Comparison of ENCODE assay signal across 9 mouse cellular contexts in the genomic region with DNA sequence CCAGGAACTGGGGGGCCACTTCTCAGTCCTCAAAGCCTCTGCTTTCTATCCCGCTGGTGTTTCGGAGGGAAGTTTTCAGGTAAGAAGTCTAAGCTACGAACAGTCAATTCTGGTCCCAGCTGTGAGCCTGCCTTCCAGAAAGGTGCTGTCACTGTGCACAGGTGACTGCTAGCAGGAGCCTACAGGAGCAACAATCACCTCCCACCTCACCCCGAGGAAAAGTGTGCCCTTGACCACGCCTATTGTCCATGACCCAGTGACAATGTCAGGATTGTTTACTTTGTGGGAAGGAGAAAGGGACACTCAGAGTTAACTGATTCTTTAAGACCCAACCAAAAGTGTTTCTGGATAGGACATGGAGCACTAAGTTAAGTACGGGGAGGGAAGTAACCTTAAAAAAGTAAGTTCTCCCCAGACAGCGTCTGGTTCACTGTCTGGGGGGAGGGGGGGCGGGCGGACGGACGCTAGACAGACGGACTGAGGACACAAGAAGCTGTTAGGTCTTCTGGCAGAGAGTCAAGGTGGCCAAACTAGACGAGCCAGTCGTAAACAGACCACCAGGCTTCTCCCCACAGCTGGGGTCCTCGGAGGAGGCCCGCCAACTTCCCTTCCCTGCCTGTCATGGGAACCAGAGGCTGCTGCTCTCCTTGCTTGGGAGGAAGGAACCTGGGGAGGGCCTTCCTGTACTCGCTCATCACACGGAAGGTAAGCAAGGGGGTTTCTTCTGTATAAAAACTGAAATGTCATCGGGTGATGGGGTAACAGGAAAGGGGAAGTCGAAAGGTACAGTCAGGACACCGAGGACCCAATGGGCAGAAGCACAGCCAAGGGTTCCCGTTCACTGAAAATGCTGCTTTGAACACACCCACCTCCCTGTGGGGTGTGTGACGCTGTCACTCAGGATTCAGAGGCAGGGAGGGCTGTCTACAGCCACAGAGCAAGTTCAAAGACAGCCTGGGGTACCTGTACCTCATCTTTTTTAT. TPM values are rescaled to one million over a fixed set of nuclear protein-coding genes. Genes with fewer than 3 reads are reported as not detected.
DNase-seq lines count a peak whose midpoint lies in the region; ATAC-seq and TF ChIP-seq lines count a peak whose summit lies in the region.
"Had no signal": no experiment of that assay in that cellular context is flagged by ENCODE, and none has a peak within 500 bp of the region (broad histone marks: within the 10 kb centered on the region; RNA-seq: fewer than 3 reads in every experiment).

No protein-coding gene starts in this region.

- no peak overlapping the region for H3K9ac ChIP-seq in midbrain, embryonic 11.5 days (ENCODE audit: low read length)
- H3K9ac ChIP-seq in midbrain, embryonic 14.5 days (replicated peaks; ENCODE audit: low read length), result no peak overlapping the region
- peak overlapping the region; percentile 40; the same call in 1 of the 2 replicates for H3K9ac ChIP-seq in ES-Bruce4 (ENCODE audit: low read depth, poor library complexity, severe bottlenecking)

- intact Hi-C loops in heart, postnatal 36 days (cut with DNase I), result no loop called here

- H3K27ac ChIP-seq in midbrain, embryonic 11.5 days (ENCODE audit: low read depth, low read length), result no peak overlapping the region
- no peak overlapping the region for H3K27ac ChIP-seq in midbrain, embryonic 14.5 days (replicated peaks; ENCODE audit: low read depth, low read length)
- H3K27ac ChIP-seq in ES-Bruce4 (ENCODE audit: insufficient read depth, low read length), result peak overlapping the region; percentile 71

- H3K36me3 ChIP-seq in midbrain, embryonic 11.5 days (ENCODE audit: control insufficient read depth, insufficient read depth, low read length), result peaks cover 15% of the 10 kb centered on the region; the same call in 1 of the 2 replicates
- H3K36me3 ChIP-seq in midbrain, embryonic 14.5 days (ENCODE audit: control insufficient read depth, insufficient read depth, low read length), result peaks cover 54% of the 10 kb centered on the region
- peaks cover 5% of the 10 kb centered on the region; the same call in 1 of the 2 replicates for H3K36me3 ChIP-seq in ES-Bruce4 (ENCODE audit: control insufficient read depth, insufficient read depth, low read length, poor library complexity, severe bottlenecking)

- ATAC-seq in midbrain, embryonic 11.5 days (ENCODE audit: low FRiP score), result no peak
- no peak for ATAC-seq in midbrain, embryonic 14.5 days (ENCODE audit: low FRiP score, low TSS enrichment)
- ATAC-seq in common myeloid progenitor, adult 5-6 weeks (replicated peaks; ENCODE audit: low read depth, poor library complexity, severe bottlenecking), result peak; percentile 61
- ATAC-seq: intestine, embryonic 16.5 days had no signal

- no peak overlapping the region for H3K4me3 ChIP-seq in midbrain, embryonic 11.5 days (ENCODE audit: low read depth, low read length)
- H3K4me3 ChIP-seq in midbrain, embryonic 14.5 days (replicated peaks; ENCODE audit: low read depth, low read length), result no peak overlapping the region
- H3K4me3 ChIP-seq in ES-Bruce4 (ENCODE audit: low read depth, low read length), result peak overlapping the region; percentile 2; the same call in 1 of the 2 replicates
- H3K4me3 ChIP-seq: erythroblast, embryonic 14.5 days had no signal

- no peak for TF ChIP-seq POLR2A in ES-Bruce4 (IDR thresholded peaks at IDR 0.05; ENCODE audit: insufficient read depth, low read length)

- peak; percentile 75 for DNase-seq in midbrain, embryonic 11.5 days (ENCODE audit: low spot score, missing footprints)
- no peak for DNase-seq in midbrain, embryonic 14.5 days
- peak; percentile 72 to 77 for DNase-seq in natural killer cell, adult 2 months (ENCODE audit: low spot score in 2 of 2)
- DNase-seq in heart, postnatal 36 days, result no peak
- DNase-seq in frontal cortex, adult 2 months (ENCODE audit: extremely low spot score in 1 of 2, low spot score in 1 of 2), result no peak

- TF ChIP-seq EP300 in ES-Bruce4 (IDR thresholded peaks at IDR 0.05; ENCODE audit: insufficient read depth, low read depth, low read length), result peak; percentile 94

- no peaks in the 10 kb centered on the region for H3K4me1 ChIP-seq in midbrain, embryonic 11.5 days (ENCODE audit: control insufficient read depth, insufficient read depth, low read length)
- no peaks in the 10 kb centered on the region for H3K4me1 ChIP-seq in midbrain, embryonic 14.5 days (ENCODE audit: control insufficient read depth, insufficient read depth, low read length)
- no peaks in the 10 kb centered on the region for H3K4me1 ChIP-seq in ES-Bruce4 (ENCODE audit: control insufficient read depth, insufficient read depth, low read length)

- no peaks in the 10 kb centered on the region for H3K9me3 ChIP-seq in midbrain, embryonic 11.5 days (ENCODE audit: control insufficient read depth, low read length)
- H3K9me3 ChIP-seq in midbrain, embryonic 14.5 days (ENCODE audit: control insufficient read depth, low read length), result no peaks in the 10 kb centered on the region
- no peaks in the 10 kb centered on the region for H3K9me3 ChIP-seq in ES-Bruce4 (replicated peaks; ENCODE audit: control insufficient read depth, insufficient read depth, low read length, poor library complexity, severe bottlenecking)

- H3K27me3 ChIP-seq in midbrain, embryonic 11.5 days (ENCODE audit: control insufficient read depth, insufficient read depth, low read length), result no peaks in the 10 kb centered on the region
- no peaks in the 10 kb centered on the region for H3K27me3 ChIP-seq in midbrain, embryonic 14.5 days (ENCODE audit: control insufficient read depth, insufficient read depth, low read length)
- H3K27me3 ChIP-seq in ES-Bruce4 (ENCODE audit: control insufficient read depth, insufficient read depth, low read length, poor library complexity, severe bottlenecking), result no peaks in the 10 kb centered on the region

- WGBS in midbrain, embryonic 11.5 days, result 91% methylated on average over 23 of the region's 23 CpGs
- WGBS in midbrain, embryonic 14.5 days, result 90% methylated on average over 23 of the region's 23 CpGs

- H3K4me2 ChIP-seq in midbrain, embryonic 11.5 days, result no peak overlapping the region
- H3K4me2 ChIP-seq in midbrain, embryonic 14.5 days (ENCODE audit: low read length), result no peak overlapping the region

- TF ChIP-seq CTCF in ES-Bruce4 (IDR thresholded peaks at IDR 0.05; ENCODE audit: low read depth, low read length), result no peak

RNA-seq across cellular contexts. Expression of a gene that starts 9.1 kb away (rescaled TPM):
- polyA plus RNA-seq in midbrain, embryonic 11.5 days (2014; fragmentation: Nextera tagmentation; extraction: Ambion mirVana), result 1.3 TPM in 2 replicates
- 1.1 and 2.6 TPM in 2 replicates for polyA plus RNA-seq in midbrain, embryonic 14.5 days (2014; fragmentation: Nextera tagmentation; extraction: Ambion mirVana)
- polyA plus RNA-seq in ES-Bruce4 (2011; ENCODE audit: insufficient read depth, insufficient read length, low read depth, missing spikeins), result 0.72 and 1.9 TPM in 2 replicates
- total RNA-seq in common myeloid progenitor, adult 5-6 weeks (2017), result 91.4 and 108 TPM in 2 replicates
- total RNA-seq in heart, postnatal 36 days (2021), result 1 to 10 TPM; 3.1 to 4.6 TPM
- 34.0 and 40.3 TPM in 2 replicates for polyA plus RNA-seq in frontal cortex, adult 2 months (2012; rRNA removed)

RNA-seq across cellular contexts. Expression of a gene that starts 41.2 kb away (rescaled TPM):
- 9.9 and 10.9 TPM in 2 replicates for polyA plus RNA-seq in midbrain, embryonic 11.5 days (2014; fragmentation: Nextera tagmentation; extraction: Ambion mirVana)
- polyA plus RNA-seq in midbrain, embryonic 14.5 days (2014; fragmentation: Nextera tagmentation; extraction: Ambion mirVana), result 1.00 and 3.2 TPM in 2 replicates
- polyA plus RNA-seq in ES-Bruce4 (2011; ENCODE audit: insufficient read depth, insufficient read length, low read depth, missing spikeins), result 0.79 and 1.2 TPM in 2 replicates
- 2.7 and 3.6 TPM in 2 replicates for total RNA-seq in common myeloid progenitor, adult 5-6 weeks (2017)
- total RNA-seq in heart, postnatal 36 days (2021), result 1 to 10 TPM; 5.6 to 5.9 TPM
- polyA plus RNA-seq in frontal cortex, adult 2 months (2012; rRNA removed), result 17.6 and 22.6 TPM in 2 replicates

Comparison
In these comparisons a context has a peak if more than half of its experiments do, and no peak if none do; other contexts are left out.
1. DNase-seq: peak in midbrain, embryonic 11.5 days (single experiment) and natural killer cell, adult 2 months (2 of 2); none in midbrain, embryonic 14.5 days (single experiment), heart, postnatal 36 days (0 of 2) and frontal cortex, adult 2 months (0 of 2).